Mouse (Mus musculus) embryonic facial prominence, embryonic 13.5 days (tissue): Measurements from ENCODE around the gene C130050O18Rik. TPM values are rescaled to one million over a fixed set of nuclear protein-coding genes. Genes with fewer than 3 reads are reported as not detected.

ENCODE experiments used
- ATAC-seq: fragments of 200-750 bp; cut with Nextera tagmentation; 2 replicates; pipeline ENCODE4 v1.8.0; 2017; ENCODE audit warnings: low read depth; ENCODE audit not compliant: insufficient number of reproducible peaks, insufficient read depth, low FRiP score, low TSS enrichment
- H3K27ac ChIP-seq: fragments of 300-500 bp; sonication (generic); 2 replicates; pipeline ENCODE4 v1.5.1; 2015; ENCODE audit warnings: moderate library complexity, mild to moderate bottlenecking, inconsistent platforms
- H3K27me3 ChIP-seq: fragments of 300-500 bp; sonication (generic); 2 replicates; pipeline ENCODE4 v1.6.1; 2015; ENCODE audit warnings: mild to moderate bottlenecking, inconsistent platforms
- H3K36me3 ChIP-seq: fragments of 300-500 bp; sonication (generic); 2 replicates; pipeline ENCODE4 v1.6.1; 2015; ENCODE audit warnings: mild to moderate bottlenecking, inconsistent platforms
- H3K4me1 ChIP-seq: fragments of 300-500 bp; sonication (generic); 2 replicates; pipeline ENCODE4 v1.6.1; 2015; ENCODE audit warnings: inconsistent platforms
- H3K4me2 ChIP-seq: fragments of 300-500 bp; sonication (generic); 2 replicates; pipeline ENCODE4 v1.6.1; 2015; ENCODE audit warnings: moderate library complexity, mild to moderate bottlenecking, inconsistent platforms
- H3K4me3 ChIP-seq: fragments of 300-500 bp; sonication (generic); 2 replicates; pipeline ENCODE4 v1.5.1; 2015; ENCODE audit warnings: mild to moderate bottlenecking, inconsistent platforms
- H3K9ac ChIP-seq: fragments of 300-500 bp; sonication (generic); 2 replicates; pipeline ENCODE4 v1.6.1; 2015; ENCODE audit warnings: mild to moderate bottlenecking, inconsistent platforms
- H3K9me3 ChIP-seq: fragments of 300-500 bp; sonication (generic); 2 replicates; pipeline ENCODE4 v1.6.1; 2016; ENCODE audit warnings: inconsistent platforms
- WGBS: fragments of 180-500 bp; shearing (Covaris S2); methylation state at CpG from one replicate; pipeline ENCODE4 v1.1.7; 2015; ENCODE audit warnings: mixed read lengths; 5-methylcytosine and 5-hydroxymethylcytosine counted together
- polyA plus RNA-seq: library from polyadenylated mRNA; unstranded; fragments of >200 nt; fragmentation: Nextera tagmentation; extraction: Ambion mirVana; gene quantifications from 2 replicates; pipeline ENCODE4 v1.2.1, GENCODE M21; 2015

The C130050O18Rik gene
- polyA plus RNA-seq, 1 experiment from 2014 or later, result 3.1 TPM

- no peak overlapping the region; the same call in 1 of the 2 replicates for H3K27ac ChIP-seq
Observed at GRCm38 (mm10) chr5:139391309-139391990, 13.6 kb upstream of the C130050O18Rik start.

DNA sequence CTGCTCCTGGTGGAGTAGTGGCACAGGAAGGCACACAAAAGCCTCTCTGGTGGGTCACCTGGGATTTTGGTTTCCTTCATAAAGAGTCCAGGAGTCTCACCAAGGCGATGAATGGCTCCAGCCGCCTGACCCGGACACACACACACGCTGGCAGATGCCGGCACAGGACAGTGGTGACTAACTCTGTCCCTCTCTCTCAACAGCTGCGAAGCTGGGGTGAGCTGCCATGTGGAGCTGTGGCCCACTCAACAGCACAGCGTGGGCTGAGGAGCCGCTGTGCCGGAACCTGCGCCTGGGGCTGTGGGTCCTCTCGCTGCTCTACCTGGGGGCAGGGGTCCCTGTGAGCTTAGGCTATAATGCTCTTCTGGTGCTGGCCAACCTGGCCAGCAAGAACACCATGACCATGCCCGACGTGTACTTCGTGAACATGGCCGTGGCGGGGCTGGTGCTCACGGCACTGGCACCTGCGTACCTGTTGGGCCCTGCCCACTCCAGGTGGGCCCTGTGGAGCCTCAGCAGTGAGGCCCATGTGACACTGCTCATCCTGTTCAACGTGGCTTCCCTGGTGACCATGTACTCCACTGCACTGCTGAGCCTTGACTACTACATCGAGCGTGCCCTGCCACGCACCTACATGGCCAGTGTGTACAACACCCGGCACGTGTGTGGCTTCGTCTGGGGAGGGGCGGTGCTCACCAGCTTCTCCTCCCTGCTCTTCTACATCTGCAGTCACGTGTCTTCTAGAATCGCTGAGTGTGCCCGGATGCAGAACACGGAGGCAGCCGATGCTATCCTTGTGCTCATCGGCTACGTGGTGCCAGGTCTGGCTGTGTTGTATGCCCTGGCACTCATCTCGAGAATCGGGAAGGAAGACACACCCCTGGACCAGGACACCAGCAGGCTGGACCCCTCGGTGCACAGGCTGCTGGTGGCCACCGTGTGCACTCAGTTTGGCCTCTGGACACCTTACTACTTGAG lies 12.6 kb upstream of the C130050O18Rik start:
- no peak for ATAC-seq
- no peaks in the 10 kb centered on the region for H3K27me3 ChIP-seq
- no peak overlapping the region for H3K9ac ChIP-seq
- H3K4me2 ChIP-seq, result no peak overlapping the region
- WGBS, result 94% methylated on average over 37 of the region's 37 CpGs
- no peaks in the 10 kb centered on the region for H3K9me3 ChIP-seq
- no peak overlapping the region for H3K4me3 ChIP-seq
- no peak overlapping the region for H3K27ac ChIP-seq
- peaks cover 44% of the 10 kb centered on the region for H3K4me1 ChIP-seq
- H3K36me3 ChIP-seq, result no peaks in the 10 kb centered on the region

More at GRCm38 (mm10) chr5:139391309-139391990, 13.6 kb upstream of the C130050O18Rik start:
- Histone ChIP-seq H3K9ac (0 out of 2 replicates have a peak overlapping the region, but pooled peaks have one; percentile 27), H3K36me3 (no peaks in the 10 kb centered on the region), H3K4me2 (no peak overlapping the region), H3K27me3 (no peaks in the 10 kb centered on the region), H3K4me3 (no peak overlapping the region), H3K9me3 (no peaks in the 10 kb centered on the region), H3K4me1 (peaks cover 45% of the 10 kb centered on the region)
- 79% methylated on average over 11 of the region's 11 CpGs for WGBS
- ATAC-seq, result no peak

DNA sequence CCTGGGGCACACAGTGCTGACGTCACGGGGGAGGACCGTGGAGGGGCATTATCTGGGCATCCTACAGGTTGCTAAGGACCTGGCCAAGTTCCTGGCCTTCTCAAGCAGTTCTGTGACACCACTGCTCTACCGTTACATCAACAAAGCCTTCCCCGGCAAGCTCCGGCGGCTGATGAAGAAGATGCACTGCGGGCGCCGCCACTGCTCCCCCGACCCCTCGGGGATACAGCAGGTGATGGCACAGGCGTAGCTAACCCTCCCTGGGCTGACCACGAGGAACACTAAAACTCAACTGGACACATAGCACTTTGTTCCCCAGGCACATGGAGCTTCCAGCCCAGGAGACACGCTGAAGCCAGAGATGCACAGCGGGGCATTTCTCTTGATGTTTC lies 11.9 kb upstream of the C130050O18Rik start:
- no peak overlapping the region for H3K27ac ChIP-seq
- no peaks in the 10 kb centered on the region for H3K27me3 ChIP-seq
- 90% methylated on average over 16 of the region's 16 CpGs for WGBS
- no peaks in the 10 kb centered on the region for H3K36me3 ChIP-seq
- H3K4me3 ChIP-seq, result no peak overlapping the region
- H3K4me1 ChIP-seq, result peaks cover 39% of the 10 kb centered on the region
- no peak for ATAC-seq
- no peak overlapping the region for H3K9ac ChIP-seq
- H3K9me3 ChIP-seq, result no peaks in the 10 kb centered on the region
- no peak overlapping the region for H3K4me2 ChIP-seq

GRCm38 (mm10) chr5:139394399-139394798 lies 10.7 kb upstream of the C130050O18Rik start:
- Histone ChIP-seq H3K9ac (no peak overlapping the region), H3K27ac (peak overlapping the region; percentile 11; the same call in 1 of the 2 replicates), H3K27me3 (no peaks in the 10 kb centered on the region), H3K4me2 (no peak overlapping the region), H3K9me3 (no peaks in the 10 kb centered on the region), H3K4me1 (peaks cover 36% of the 10 kb centered on the region), H3K4me3 (no peak overlapping the region), H3K36me3 (no peaks in the 10 kb centered on the region)
- ATAC-seq, result no peak
- 57% methylated on average over 7 of the region's 7 CpGs for WGBS

- no peak overlapping the region for H3K9ac ChIP-seq
- no peaks in the 10 kb centered on the region for H3K36me3 ChIP-seq
- H3K27me3 ChIP-seq, result no peaks in the 10 kb centered on the region
- H3K4me3 ChIP-seq, result no peak overlapping the region
- WGBS, result 88% methylated on average over 4 of the region's 4 CpGs
- ATAC-seq, result no peak
- H3K4me2 ChIP-seq, result no peak overlapping the region
- H3K4me1 ChIP-seq, result peaks cover 27% of the 10 kb centered on the region
- H3K9me3 ChIP-seq, result no peaks in the 10 kb centered on the region
- no peak overlapping the region for H3K27ac ChIP-seq
Observed at GRCm38 (mm10) chr5:139395528-139395927, 9.6 kb upstream of the C130050O18Rik start.

GRCm38 (mm10) chr5:139397359-139397916 lies 7.6 kb upstream of the C130050O18Rik start:
- Histone ChIP-seq H3K27ac (no peak overlapping the region), H3K9ac (no peak overlapping the region), H3K36me3 (no peaks in the 10 kb centered on the region), H3K4me3 (no peak overlapping the region), H3K4me2 (no peak overlapping the region), H3K9me3 (no peaks in the 10 kb centered on the region), H3K4me1 (peaks cover 20% of the 10 kb centered on the region; the same call in 1 of the 2 replicates), H3K27me3 (no peaks in the 10 kb centered on the region)
- ATAC-seq, result no peak
- WGBS, result 88% methylated on average over 4 of the region's 4 CpGs

DNA sequence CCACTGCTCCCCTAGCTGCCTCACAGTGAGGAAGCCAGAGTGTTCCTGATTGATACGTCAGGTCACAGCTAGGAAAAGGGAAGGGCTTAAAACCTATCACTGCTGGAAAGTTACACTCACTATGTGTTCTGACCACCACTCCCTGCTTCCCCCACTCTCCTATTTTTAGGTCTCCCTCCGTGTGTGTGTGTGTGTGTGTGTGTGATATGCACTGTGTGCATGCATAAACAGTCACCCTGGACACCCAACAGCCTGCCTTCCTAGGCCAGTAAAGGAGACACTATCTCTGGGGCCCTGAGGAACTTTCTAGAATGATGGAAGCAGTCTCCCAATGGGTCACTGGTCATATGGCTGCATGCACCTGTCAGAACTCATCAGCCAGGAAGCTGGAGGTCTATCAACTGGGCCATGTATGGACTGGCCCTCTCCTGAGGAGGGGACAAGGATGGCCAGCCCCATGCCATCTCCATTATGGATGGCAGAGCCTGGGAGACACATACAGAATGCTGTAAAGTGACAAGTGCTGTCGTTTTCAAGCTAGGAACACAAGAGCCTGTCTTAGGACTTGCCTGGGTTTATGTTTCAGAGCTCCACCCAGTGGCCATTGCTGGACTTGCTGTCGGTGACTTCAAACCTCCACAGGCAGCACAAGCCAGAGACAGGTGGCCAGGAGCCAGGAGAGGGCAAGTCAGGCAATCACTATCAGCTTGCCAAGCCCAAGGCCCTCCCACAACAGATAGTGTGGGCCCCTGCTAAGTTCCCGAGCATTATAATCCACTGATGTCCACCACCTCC lies 6.9 kb upstream of the C130050O18Rik start:
- H3K27me3 ChIP-seq, result no peaks in the 10 kb centered on the region
- peaks cover 20% of the 10 kb centered on the region; the same call in 1 of the 2 replicates for H3K4me1 ChIP-seq
- no peak overlapping the region for H3K4me3 ChIP-seq
- H3K9ac ChIP-seq, result no peak overlapping the region
- no peak for ATAC-seq
- no peak overlapping the region for H3K27ac ChIP-seq
- H3K4me2 ChIP-seq, result no peak overlapping the region
- WGBS, result 43% methylated on average over 5 of the region's 5 CpGs
- H3K9me3 ChIP-seq, result no peaks in the 10 kb centered on the region
- H3K36me3 ChIP-seq, result no peaks in the 10 kb centered on the region

DNA sequence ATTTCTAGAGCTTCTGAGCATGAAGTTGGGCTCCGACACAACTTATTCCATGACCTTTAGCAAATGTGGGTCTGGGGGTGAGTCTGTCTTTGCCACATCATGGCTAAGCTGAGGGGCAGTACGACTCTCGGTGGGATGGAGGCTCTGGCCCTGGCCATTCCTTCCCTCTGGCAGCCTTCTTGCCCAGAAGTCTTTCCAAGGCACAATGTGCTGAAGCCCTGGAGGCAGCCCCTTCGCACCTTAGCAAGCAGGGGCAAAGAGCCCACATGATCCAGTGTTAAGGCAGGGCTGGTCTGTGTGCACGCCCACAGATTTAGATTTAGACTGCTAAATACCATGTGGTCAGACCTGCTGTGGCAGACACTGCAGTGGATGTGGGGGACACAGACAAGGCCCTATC lies 6.3 kb upstream of the C130050O18Rik start:
- no peak for ATAC-seq
- Histone ChIP-seq H3K4me1 (peaks cover 20% of the 10 kb centered on the region; the same call in 1 of the 2 replicates), H3K9me3 (no peaks in the 10 kb centered on the region), H3K4me2 (no peak overlapping the region), H3K9ac (0 out of 2 replicates have a peak overlapping the region, but pooled peaks have one; percentile 36), H3K36me3 (no peaks in the 10 kb centered on the region), H3K27ac (no peak overlapping the region), H3K4me3 (no peak overlapping the region), H3K27me3 (no peaks in the 10 kb centered on the region)
- 77% methylated on average over 5 of the region's 5 CpGs for WGBS

DNA sequence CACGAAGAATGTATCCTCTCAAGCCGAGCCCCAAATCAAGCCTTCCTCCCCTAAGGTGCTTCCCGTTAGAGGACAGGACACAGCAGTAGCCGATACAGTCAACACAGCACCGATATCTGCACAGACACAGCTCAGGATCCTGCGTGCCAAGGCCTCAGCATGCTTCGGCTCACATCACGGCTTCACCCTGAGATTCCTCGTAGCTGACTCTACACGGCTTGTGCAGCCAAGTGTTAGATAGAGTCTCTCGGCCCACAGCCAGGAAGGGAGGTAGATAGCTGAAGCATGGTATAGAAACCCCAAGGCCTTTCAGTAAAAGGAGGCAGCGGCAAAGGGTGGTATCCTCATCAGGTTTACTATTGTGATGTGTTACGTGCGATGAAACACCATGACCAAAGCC lies 5.1 kb upstream of the C130050O18Rik start:
- H3K27me3 ChIP-seq, result no peaks in the 10 kb centered on the region
- peaks cover 11% of the 10 kb centered on the region; the same call in 1 of the 2 replicates for H3K4me1 ChIP-seq
- H3K4me2 ChIP-seq, result no peak overlapping the region
- WGBS, result 89% methylated on average over 14 of the region's 14 CpGs
- H3K9me3 ChIP-seq, result no peaks in the 10 kb centered on the region
- no peaks in the 10 kb centered on the region for H3K36me3 ChIP-seq
- ATAC-seq, result no peak
- H3K27ac ChIP-seq, result no peak overlapping the region
- no peak overlapping the region for H3K4me3 ChIP-seq
- H3K9ac ChIP-seq, result no peak overlapping the region

- Histone ChIP-seq H3K4me1 (peaks cover 26% of the 10 kb centered on the region), H3K27me3 (no peaks in the 10 kb centered on the region), H3K4me3 (no peak overlapping the region), H3K9me3 (no peaks in the 10 kb centered on the region), H3K4me2 (no peak overlapping the region), H3K36me3 (no peaks in the 10 kb centered on the region), H3K9ac (no peak overlapping the region), H3K27ac (no peak overlapping the region)
- no peak for ATAC-seq
- 81% methylated on average over 2 of the region's 2 CpGs for WGBS
Observed at GRCm38 (mm10) chr5:139402106-139402505, 3.0 kb upstream of the C130050O18Rik start.
